13 mouse cellular contexts compared by ENCODE assay signal in the genomic region with DNA sequence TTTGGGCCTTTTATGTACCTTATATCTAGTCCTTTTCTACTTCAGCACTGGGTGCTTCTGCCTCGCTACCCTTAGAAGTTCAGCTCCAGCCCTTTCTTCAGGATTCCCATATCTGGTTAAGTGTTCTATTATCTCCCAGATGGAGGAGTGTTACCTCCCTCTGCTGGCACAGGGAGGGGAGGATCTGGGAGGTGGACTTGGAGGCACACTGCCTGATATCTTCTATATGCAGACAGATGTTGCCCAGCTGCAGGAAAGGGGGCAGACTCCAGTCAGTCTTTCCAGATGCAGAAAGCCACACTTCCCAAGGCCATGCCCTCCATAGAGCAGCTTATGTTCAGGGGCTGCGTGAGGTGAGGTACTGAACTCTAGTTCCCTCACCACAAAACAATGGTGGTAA.
A peak's percentile ranks its signal among the peaks of the same experiment; 100 is the strongest.
DNase-seq lines count a peak whose midpoint lies in the region; ATAC-seq and TF ChIP-seq lines count a peak whose summit lies in the region.
"Had no signal": no experiment of that assay in that cellular context is flagged by ENCODE, and none has a peak within 500 bp of the region (broad histone marks: within the 10 kb centered on the region; RNA-seq: fewer than 3 reads in every experiment).

No protein-coding gene starts in this region.

- H3K9ac ChIP-seq in lung, embryonic 16.5 days (ENCODE audit: low read length): no peak overlapping the region
- no peak overlapping the region for H3K9ac ChIP-seq in midbrain, embryonic 13.5 days (replicated peaks)

- WGBS in lung, embryonic 16.5 days: 71% methylated on average over 2 of the region's 2 CpGs
- 69% methylated on average over 2 of the region's 2 CpGs for WGBS in midbrain, embryonic 13.5 days

- TF ChIP-seq POLR2A in brain, embryonic 14.5 days (IDR thresholded peaks at IDR 0.05; ENCODE audit: borderline replicate concordance, extremely low read depth, insufficient read depth, insufficient read length, poor library complexity, severe bottlenecking): no peak

- H3K4me2 ChIP-seq in lung, embryonic 16.5 days (ENCODE audit: low read depth, low read length): no peak overlapping the region
- no peak overlapping the region for H3K4me2 ChIP-seq in midbrain, embryonic 13.5 days (replicated peaks)

- peak; percentile 59 for TF ChIP-seq CTCF in gastrocnemius, adult 2 months (IDR thresholded peaks at IDR 0.05)
- peak; percentile 34 for TF ChIP-seq CTCF in left cerebral cortex, adult 2 months (IDR thresholded peaks at IDR 0.05)
- peak; percentile 20; the same call in 1 of the 2 replicates for TF ChIP-seq CTCF in brain, embryonic 14.5 days (IDR thresholded peaks at IDR 0.05; ENCODE audit: borderline replicate concordance, extremely low read depth, insufficient read depth, insufficient read length)

- ATAC-seq in lung, embryonic 16.5 days (ENCODE audit: low read depth): peak; percentile 39; the same call in 1 of the 2 replicates
- ATAC-seq in midbrain, embryonic 13.5 days: no peak

- H3K27me3 ChIP-seq in lung, embryonic 16.5 days (ENCODE audit: control insufficient read depth, insufficient read depth, low read depth, low read length): no peaks in the 10 kb centered on the region
- no peaks in the 10 kb centered on the region for H3K27me3 ChIP-seq in midbrain, embryonic 13.5 days
- H3K27me3 ChIP-seq: CH12.LX had no signal

- H3K27ac ChIP-seq in gastrocnemius, adult 2 months: no peak overlapping the region
- H3K27ac ChIP-seq in left cerebral cortex, adult 2 months: no peak overlapping the region
- no peak overlapping the region for H3K27ac ChIP-seq in lung, embryonic 16.5 days (ENCODE audit: low read length)
- no peak overlapping the region for H3K27ac ChIP-seq in midbrain, embryonic 13.5 days
- H3K27ac ChIP-seq: forebrain, embryonic 10.5 days had no signal

- DNase-seq in gastrocnemius, adult 2 months: peak; percentile 27
- DNase-seq in gastrocnemius, postnatal 4 days (ENCODE audit: low spot score in 2 of 2): no peak
- no peak for DNase-seq in left cerebral cortex, adult 2 months (ENCODE audit: extremely low spot score in 1 of 2, low spot score in 2 of 2)
- no peak for DNase-seq in left cerebral cortex, adult 8-10 months (ENCODE audit: low spot score in 2 of 2)
- DNase-seq in brain, embryonic 14.5 days (ENCODE audit: low read depth): no peak
- no peak for DNase-seq in layer of hippocampus, postnatal 36 days
- DNase-seq: cerebellum, adult 9-11 months; right cerebral cortex, postnatal 4 days; thymus, adult 2 months had no signal

- H3K9me3 ChIP-seq in lung, embryonic 16.5 days (ENCODE audit: control insufficient read depth, low read length): no peaks in the 10 kb centered on the region
- no peaks in the 10 kb centered on the region for H3K9me3 ChIP-seq in midbrain, embryonic 13.5 days
- H3K9me3 ChIP-seq: forebrain, embryonic 10.5 days had no signal

- H3K36me3 ChIP-seq in lung, embryonic 16.5 days (ENCODE audit: control insufficient read depth, insufficient read depth, low read length): no peaks in the 10 kb centered on the region
- H3K36me3 ChIP-seq in midbrain, embryonic 13.5 days: no peaks in the 10 kb centered on the region
- H3K36me3 ChIP-seq: forebrain, embryonic 10.5 days had no signal

- intact Hi-C loops in gastrocnemius, adult 2 months (cut with DNase I): no loop called here
- intact Hi-C loops in left cerebral cortex, adult 2 months (cut with DNase I): no loop called here

- no peaks in the 10 kb centered on the region for H3K4me1 ChIP-seq in lung, embryonic 16.5 days (replicated peaks; ENCODE audit: control insufficient read depth, insufficient read depth, low read length)
- 0 out of 2 replicates have a peak, but pooled peaks cover 3% of the 10 kb centered on the region for H3K4me1 ChIP-seq in midbrain, embryonic 13.5 days (replicated peaks)

- H3K4me3 ChIP-seq in gastrocnemius, adult 2 months: no peak overlapping the region
- no peak overlapping the region for H3K4me3 ChIP-seq in left cerebral cortex, adult 2 months
- no peak overlapping the region for H3K4me3 ChIP-seq in lung, embryonic 16.5 days (ENCODE audit: low read length)
- no peak overlapping the region for H3K4me3 ChIP-seq in midbrain, embryonic 13.5 days (replicated peaks)
- H3K4me3 ChIP-seq: forebrain, embryonic 10.5 days had no signal
